Mouse (Mus musculus) MEL-GATA-1-ER (cell line): ENCODE results near the gene Hist1h2ak.
"Not testable (repeated sequence)": the region's sequence is repeated elsewhere in the genome, so short reads cannot be mapped to it uniquely, and the experiment has no call there.

ENCODE experiments used
- DNase-seq: peaks from one replicate; pipeline ENCODE4 v3.0.0-alpha.2; 2012; ENCODE audit warnings: low read depth; ENCODE audit errors: extremely low read depth

Hist1h2ak gene

DNA sequence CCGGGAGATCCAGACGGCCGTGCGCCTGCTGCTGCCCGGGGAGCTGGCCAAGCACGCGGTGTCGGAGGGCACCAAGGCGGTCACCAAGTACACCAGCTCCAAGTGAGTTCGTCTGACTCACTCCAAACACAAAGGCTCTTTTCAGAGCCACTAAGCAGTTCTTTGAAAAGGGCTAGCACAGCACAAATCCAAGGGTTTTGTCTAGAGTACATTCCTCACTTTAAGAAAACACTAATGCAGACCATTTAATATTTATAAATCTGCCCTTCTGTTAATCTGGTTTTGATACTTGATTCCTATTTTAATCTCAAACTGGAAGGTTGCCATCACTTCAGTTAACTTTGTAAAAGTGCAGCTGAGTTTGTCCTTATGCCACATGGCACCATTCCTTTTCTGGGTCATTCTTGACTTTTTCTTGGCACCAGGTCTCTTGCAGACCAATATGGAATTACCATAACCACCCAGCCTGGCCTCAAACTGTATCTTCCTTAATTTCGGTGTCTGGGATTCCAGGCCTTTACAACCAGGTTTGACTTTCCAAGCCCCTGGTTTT is 31.2 kb downstream of the Hist1h2ak start:
- DNase-seq: peak; percentile 56

- DNase-seq: peak; percentile 97
Measured at GRCm38 (mm10) chr13:21721757-21722372, 31.8 kb downstream of the Hist1h2ak start, which contains the start of gene Hist1h2bm. Gene Hist1h2bm, plus strand, starts transcription at chr13:21722044.

DNA sequence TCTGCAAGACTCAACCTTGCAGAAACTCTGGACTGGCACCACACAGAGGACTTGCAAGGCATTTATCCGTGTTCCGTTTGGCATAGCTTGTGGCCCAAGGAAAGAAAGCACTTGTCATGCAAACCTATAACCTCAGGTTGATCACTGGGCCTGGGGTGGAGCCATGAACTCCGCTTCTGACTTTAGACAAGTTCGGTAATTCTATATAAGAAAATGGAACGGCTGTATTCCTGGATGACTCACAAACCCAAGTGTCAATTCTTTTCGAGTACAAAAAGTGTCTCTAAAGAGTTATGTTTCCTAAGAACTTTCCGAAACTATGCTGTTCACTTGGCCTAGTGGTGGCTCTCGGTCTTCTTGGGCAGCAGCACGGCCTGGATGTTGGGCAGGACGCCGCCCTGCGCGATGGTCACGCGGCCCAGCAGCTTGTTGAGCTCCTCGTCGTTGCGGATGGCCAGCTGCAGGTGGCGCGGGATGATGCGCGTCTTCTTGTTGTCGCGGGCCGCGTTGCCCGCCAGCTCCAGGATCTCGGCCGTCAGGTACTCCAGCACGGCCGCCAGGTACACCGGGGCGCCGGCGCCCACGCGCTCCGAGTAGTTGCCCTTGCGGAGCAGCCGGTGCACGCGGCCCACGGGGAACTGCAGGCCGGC is 32.4 kb downstream of the Hist1h2ak start:
- not testable (repeated sequence) for DNase-seq

DNA sequence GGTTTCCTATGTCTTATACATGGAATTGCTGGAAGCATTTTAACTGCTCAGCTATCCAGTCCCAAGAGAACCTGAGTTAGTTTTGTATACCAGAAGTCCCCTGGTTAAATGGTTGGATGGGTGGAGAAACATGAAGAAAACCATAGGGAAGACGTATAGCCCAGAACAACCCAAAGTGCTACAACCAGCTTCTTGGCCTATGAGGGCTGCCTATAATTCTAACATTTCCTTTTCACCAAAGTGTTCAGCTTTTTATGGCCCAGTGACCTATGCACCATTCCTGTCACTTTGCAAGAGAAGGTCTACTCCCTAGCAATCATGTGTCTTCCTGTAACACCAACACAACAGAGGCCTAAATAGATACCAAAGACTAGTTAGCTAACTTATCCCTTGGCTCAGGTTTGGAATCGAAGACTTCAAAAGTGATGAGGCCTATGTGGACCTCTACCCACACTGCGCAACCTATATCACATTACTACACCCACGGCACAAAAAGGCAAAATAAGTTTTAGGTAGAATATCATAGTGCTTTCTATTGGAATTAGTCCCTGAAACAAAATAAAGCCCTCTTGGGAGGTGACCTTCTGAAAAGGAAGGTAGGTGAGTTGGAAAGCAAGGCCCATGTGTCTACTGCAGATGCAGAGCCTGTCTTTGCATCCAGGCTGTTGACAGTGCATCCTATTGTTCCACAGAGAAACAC is 35.1 kb downstream of the Hist1h2ak start:
- peak; percentile 67 for DNase-seq

- DNase-seq: peak; percentile 96
Measured at GRCm38 (mm10) chr13:21717397-21718357, 36.0 kb downstream of the Hist1h2ak start, which contains the start of gene Hist1h3h. Gene Hist1h3h, plus strand, starts transcription at chr13:21717659.

- peak; percentile 60 for DNase-seq
Measured at GRCm38 (mm10) chr13:21716540-21717391, 36.9 kb downstream of the Hist1h2ak start.

GRCm38 (mm10) chr13:21715864-21716539 is 37.6 kb downstream of the Hist1h2ak start, which contains the start of the genes Hist1h2bl and Hist1h2ai:
Gene Hist1h2bl, minus strand, starts transcription at chr13:21716143.
Gene Hist1h2ai, plus strand, starts transcription at chr13:21716422.
- DNase-seq: peak; percentile 97

- peak; percentile 66 for DNase-seq
Measured at GRCm38 (mm10) chr13:21715131-21715863, 38.3 kb downstream of the Hist1h2ak start.

GRCm38 (mm10) chr13:21714725-21715124 is 38.9 kb downstream of the Hist1h2ak start:
- peak; percentile 79 for DNase-seq

- DNase-seq: no peak
Measured at GRCm38 (mm10) chr13:21711698-21712097, 41.9 kb downstream of the Hist1h2ak start.

DNA sequence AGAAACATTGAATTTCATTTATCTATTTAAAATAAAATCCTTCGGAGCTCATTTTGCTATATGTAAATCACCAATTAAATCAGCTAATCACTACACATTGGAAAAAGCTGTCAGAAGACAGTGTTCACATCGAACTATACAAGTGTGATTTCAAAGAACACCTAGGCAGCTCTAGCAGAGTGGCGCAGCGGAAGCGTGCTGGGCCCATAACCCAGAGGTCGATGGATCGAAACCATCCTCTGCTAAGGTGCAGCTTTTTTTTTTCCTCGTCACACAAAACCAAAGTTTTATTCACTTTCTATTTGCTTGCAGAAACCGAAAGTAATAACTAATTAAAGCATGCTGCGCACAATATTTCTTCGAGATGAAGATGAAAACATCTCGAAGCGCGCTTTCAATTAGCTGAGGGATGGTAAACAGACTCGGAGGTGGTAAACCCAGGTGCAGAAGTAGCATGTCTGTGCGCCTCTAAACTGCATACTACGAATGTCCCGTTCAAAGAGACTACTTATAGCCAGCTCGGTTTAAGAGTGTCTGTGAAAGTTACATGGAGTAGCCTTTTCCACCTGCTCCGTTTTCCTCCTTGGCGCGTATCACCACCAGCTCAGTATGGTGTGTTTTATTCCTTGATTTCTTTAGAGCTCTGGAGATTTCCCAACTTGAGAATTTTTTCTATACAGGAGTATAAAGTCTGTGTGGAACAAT is 42.7 kb downstream of the Hist1h2ak start:
- no peak for DNase-seq

DNA sequence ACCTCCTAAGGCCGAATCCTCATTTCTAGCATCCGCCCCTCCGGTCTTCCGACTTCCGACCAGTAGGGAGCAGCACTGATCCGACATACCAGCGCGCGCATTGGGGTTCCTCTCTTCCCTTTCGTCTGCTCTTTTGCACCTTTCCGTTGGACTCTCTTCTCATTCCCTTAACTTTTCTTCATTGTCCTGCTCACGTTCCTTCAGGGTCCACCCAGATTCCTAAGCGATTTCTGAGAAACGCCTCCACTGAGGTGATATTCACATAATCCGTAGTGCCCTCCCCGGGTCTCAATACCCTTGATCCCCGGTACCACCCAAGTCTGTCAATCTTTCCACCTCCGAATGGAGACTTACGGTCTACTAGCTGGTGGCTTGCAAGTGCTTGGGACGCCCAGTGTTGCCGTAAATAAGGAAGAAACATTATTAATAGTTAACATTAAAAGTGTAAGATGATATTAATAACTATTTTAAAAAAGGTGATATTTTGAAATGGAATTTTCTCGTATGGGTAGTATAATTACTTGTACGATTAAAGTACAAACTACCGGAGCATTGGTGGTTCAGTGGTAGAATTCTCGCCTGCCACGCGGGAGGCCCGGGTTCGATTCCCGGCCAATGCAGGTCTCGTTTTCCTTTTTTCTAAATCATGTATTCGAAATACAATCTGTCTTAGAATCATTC is 43.5 kb downstream of the Hist1h2ak start:
- DNase-seq: peak; percentile 67

DNA sequence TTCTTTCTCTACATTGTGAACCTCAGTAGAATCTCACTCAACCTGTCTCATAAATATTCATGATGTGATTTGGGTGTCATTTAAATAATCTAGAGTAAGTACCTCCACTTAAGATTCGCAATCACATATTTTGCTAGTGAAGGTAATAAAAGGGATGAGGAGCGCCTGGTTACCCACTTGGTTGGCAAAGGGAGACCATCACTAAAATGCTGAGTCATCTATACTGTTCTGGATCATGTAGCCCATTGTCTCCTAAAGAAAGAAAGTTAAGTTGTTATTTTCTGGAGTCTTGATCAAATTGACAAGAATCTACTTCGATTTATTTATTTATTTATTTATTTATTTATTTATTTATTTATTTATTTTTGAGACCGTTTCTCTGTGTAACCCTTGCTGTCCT is 47.0 kb downstream of the Hist1h2ak start:
- DNase-seq: no peak
